Mouse (Mus musculus) megakaryocyte, embryonic 14.5 days (primary cell): ENCODE results near the gene Rab5if.

ENCODE experiments used
- FLI1 ChIP-seq: IDR thresholded peaks from 2 replicates; pipeline ENCODE4 v1.6.1; 2012; ENCODE audit warnings: low read length, inconsistent platforms, mixed read lengths
- GATA1 ChIP-seq: IDR thresholded peaks from 3 replicates; pipeline ENCODE4 v1.6.1; 2012; ENCODE audit warnings: mixed read lengths, low read length, inconsistent platforms, borderline replicate concordance

DNA sequence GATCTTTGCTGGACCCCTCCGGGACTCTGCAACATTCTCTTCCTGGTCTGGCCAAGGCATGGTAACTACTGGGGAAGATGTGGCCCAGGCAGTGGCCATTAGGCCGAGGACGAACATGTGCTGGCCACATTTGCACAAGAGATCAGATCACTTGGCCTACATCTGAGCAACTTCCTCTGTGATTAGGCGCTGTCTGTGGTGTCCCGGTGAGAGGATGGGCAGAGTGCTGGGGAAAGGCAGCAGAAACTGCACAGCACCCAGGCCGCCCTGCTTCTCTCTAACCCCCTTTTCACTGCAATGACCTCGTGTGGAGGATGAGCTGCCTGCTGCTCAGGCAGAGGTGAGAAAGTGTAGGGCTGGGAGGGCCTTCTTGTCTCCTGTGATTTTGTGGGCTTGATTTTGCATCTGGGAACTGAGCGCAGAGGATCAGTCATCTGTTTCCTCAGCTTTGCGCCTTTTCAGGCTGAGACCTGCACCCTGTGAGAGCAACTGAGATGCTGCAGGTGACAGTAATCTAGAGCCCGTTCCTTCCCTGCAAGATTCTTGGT is 23.2 kb downstream of the Rab5if start:
- no peak for TF ChIP-seq GATA1
- TF ChIP-seq FLI1: no peak
